Mouse (Mus musculus) gastrocnemius, postnatal 4 days (tissue): ENCODE results near the gene Psme4. TPM values are rescaled to one million over a fixed set of nuclear protein-coding genes. Genes with fewer than 3 reads are reported as not detected.

Experiments
- total RNA-seq, 2 experiments: library from RNA; stranded (reverse); gene quantifications; 2 replicates each; pipeline ENCODE4 v1.2.3; 2021

Gene Psme4
- total RNA-seq, 2 experiments from 2014 or later = 62.1 to 78.5 TPM

Other genes with a start within 250 kb of the Psme4 start
- 10 to 100 TPM; 22.5 to 23.2 TPM for gene Acyp2, start 122.1 kb upstream of the Psme4 start, total RNA-seq
- under 1 TPM in 1 of 2 experiments, not detected in 1; 0.08 TPM for gene Gpr75, start 113.6 kb downstream of the Psme4 start, total RNA-seq
- gene Asb3, start 113.7 kb downstream of the Psme4 start, total RNA-seq = 10 to 100 TPM; 12.8 to 13.5 TPM
- gene Erlec1, start 182.6 kb downstream of the Psme4 start, total RNA-seq = 10 to 100 TPM; 44.7 to 51.2 TPM
- gene Chac2, start 214.6 kb downstream of the Psme4 start, total RNA-seq = 1 to 10 TPM; 6.3 to 6.8 TPM